Mouse (Mus musculus): ENCODE measurements at regions not wholly inside any gene's neighbourhood (a gene's known extent, or its start where the extent isn't known, plus 50 kb on each side); places are given as distances from the start of the nearest gene placed in this dataset.

- DNase-seq (ENCODE audit: low spot score) (no peak), ATAC-seq (no peak)
- TF ChIP-seq EP300 (IDR thresholded peaks at IDR 0.05) = no peak
- TF ChIP-seq CTCF (IDR thresholded peaks at IDR 0.05) = no peak
Measured at GRCm38 (mm10) chr10:117552049-117552652, 77.1 kb upstream of the Cpm start.

GRCm38 (mm10) chr10:117551234-117552048 is 77.9 kb upstream of the Cpm start:
- Histone ChIP-seq H3K36me3 (ENCODE audit: insufficient read depth, low read length) (no peaks in the 10 kb centered on the region), H3K4me1 (ENCODE audit: insufficient read depth, low read depth, low read length) (no peaks in the 10 kb centered on the region), H3K27ac (ENCODE audit: low read length) (no peak overlapping the region), H3K9me3 (ENCODE audit: low read length) (no peaks in the 10 kb centered on the region), H3K4me3 (ENCODE audit: low read depth, low read length) (no peak overlapping the region), H3K4me2 (replicated peaks; ENCODE audit: low read depth, low read length) (no peak overlapping the region), H3K27me3 (replicated peaks; ENCODE audit: insufficient read depth, low read length) (no peaks in the 10 kb centered on the region), H3K9ac (replicated peaks; ENCODE audit: low read depth) (no peak overlapping the region)
- ATAC-seq = no peak
- WGBS = 76% methylated on average over 13 of the region's 13 CpGs
- TF ChIP-seq CTCF (IDR thresholded peaks at IDR 0.05) = no peak
- DNase-seq (ENCODE audit: low spot score) = no peak

More at GRCm38 (mm10) chr10:117552049-117552652, 77.1 kb upstream of the Cpm start:
- Histone ChIP-seq H3K4me3 (ENCODE audit: low read depth, low read length) (no peak overlapping the region), H3K4me1 (ENCODE audit: insufficient read depth, low read depth, low read length) (no peaks in the 10 kb centered on the region), H3K27me3 (replicated peaks; ENCODE audit: insufficient read depth, low read length) (no peaks in the 10 kb centered on the region), H3K4me2 (replicated peaks; ENCODE audit: low read depth, low read length) (no peak overlapping the region), H3K27ac (ENCODE audit: low read length) (no peak overlapping the region), H3K9me3 (ENCODE audit: low read length) (no peaks in the 10 kb centered on the region), H3K36me3 (ENCODE audit: insufficient read depth, low read length) (no peaks in the 10 kb centered on the region), H3K9ac (replicated peaks; ENCODE audit: low read depth) (no peak overlapping the region)
- 82% methylated on average over 9 of the region's 9 CpGs for WGBS

DNA sequence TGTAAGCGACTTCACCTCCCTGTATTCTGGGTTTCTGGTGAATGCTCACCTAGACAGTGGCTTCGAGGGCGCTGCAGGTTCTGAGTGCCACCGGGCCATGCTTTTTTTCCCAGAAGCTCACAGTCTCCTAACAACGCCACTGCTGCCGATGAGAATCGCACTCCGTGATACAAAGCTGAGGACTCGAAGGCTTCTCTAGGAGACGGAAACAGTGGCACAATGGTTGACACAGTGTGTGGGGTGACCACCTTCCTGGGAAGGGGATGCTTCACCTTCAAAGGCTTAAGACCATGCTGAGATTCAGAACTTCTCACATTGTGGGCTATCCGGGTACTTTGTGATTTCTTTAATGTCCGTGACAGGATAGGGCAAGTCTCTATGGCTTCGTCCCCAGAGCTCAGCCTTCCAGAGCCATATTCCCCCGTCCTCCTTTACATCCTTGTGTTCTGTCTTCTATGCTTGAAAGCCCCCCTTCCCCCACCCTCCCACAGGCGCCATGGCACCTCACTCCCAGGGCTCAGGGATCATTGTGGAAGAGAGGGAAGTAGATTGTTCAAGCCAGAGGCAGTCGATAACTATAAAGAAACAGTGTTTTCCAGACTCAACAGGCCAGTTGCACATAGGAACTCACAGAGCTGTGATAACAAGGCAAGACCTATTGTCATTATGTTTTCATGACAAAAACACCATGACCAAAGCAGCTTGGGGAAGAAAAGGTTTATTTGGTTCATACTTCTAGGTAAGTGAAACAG is 79.3 kb upstream of the Cpm start:
- WGBS = 96% methylated on average over 16 of the region's 16 CpGs
- H3K27ac ChIP-seq (ENCODE audit: low read length) = no peak overlapping the region
- DNase-seq (ENCODE audit: low spot score) (no peak), ATAC-seq (no peak)
- H3K27me3 ChIP-seq (replicated peaks; ENCODE audit: insufficient read depth, low read length) = no peaks in the 10 kb centered on the region
- no peak overlapping the region for H3K9ac ChIP-seq (replicated peaks; ENCODE audit: low read depth)
- no peak overlapping the region for H3K4me2 ChIP-seq (replicated peaks; ENCODE audit: low read depth, low read length)
- no peaks in the 10 kb centered on the region for H3K9me3 ChIP-seq (ENCODE audit: low read length)
- no peaks in the 10 kb centered on the region for H3K4me1 ChIP-seq (ENCODE audit: insufficient read depth, low read depth, low read length)
- no peaks in the 10 kb centered on the region for H3K36me3 ChIP-seq (ENCODE audit: insufficient read depth, low read length)
- no peak overlapping the region for H3K4me3 ChIP-seq (ENCODE audit: low read depth, low read length)
- no peak for TF ChIP-seq CTCF (IDR thresholded peaks at IDR 0.05)
- no peak for TF ChIP-seq EP300 (IDR thresholded peaks at IDR 0.05)

- H3K4me2 ChIP-seq (replicated peaks; ENCODE audit: low read depth, low read length) = no peak overlapping the region
- no peaks in the 10 kb centered on the region for H3K27me3 ChIP-seq (replicated peaks; ENCODE audit: insufficient read depth, low read length)
- H3K27ac ChIP-seq (ENCODE audit: low read length) = no peak overlapping the region
- no peak overlapping the region for H3K9ac ChIP-seq (replicated peaks; ENCODE audit: low read depth)
- no peak for TF ChIP-seq CTCF (IDR thresholded peaks at IDR 0.05)
- TF ChIP-seq EP300 (IDR thresholded peaks at IDR 0.05) = no peak
- H3K9me3 ChIP-seq (ENCODE audit: low read length) = no peaks in the 10 kb centered on the region
- 82% methylated on average over 4 of the region's 4 CpGs for WGBS
- no peak overlapping the region for H3K4me3 ChIP-seq (ENCODE audit: low read depth, low read length)
- H3K36me3 ChIP-seq (ENCODE audit: insufficient read depth, low read length) = no peaks in the 10 kb centered on the region
- H3K4me1 ChIP-seq (ENCODE audit: insufficient read depth, low read depth, low read length) = no peaks in the 10 kb centered on the region
- ATAC-seq = no peak
- DNase-seq (ENCODE audit: low spot score) = no peak
Measured at GRCm38 (mm10) chr10:117549506-117549830, 79.8 kb upstream of the Cpm start.

DNA sequence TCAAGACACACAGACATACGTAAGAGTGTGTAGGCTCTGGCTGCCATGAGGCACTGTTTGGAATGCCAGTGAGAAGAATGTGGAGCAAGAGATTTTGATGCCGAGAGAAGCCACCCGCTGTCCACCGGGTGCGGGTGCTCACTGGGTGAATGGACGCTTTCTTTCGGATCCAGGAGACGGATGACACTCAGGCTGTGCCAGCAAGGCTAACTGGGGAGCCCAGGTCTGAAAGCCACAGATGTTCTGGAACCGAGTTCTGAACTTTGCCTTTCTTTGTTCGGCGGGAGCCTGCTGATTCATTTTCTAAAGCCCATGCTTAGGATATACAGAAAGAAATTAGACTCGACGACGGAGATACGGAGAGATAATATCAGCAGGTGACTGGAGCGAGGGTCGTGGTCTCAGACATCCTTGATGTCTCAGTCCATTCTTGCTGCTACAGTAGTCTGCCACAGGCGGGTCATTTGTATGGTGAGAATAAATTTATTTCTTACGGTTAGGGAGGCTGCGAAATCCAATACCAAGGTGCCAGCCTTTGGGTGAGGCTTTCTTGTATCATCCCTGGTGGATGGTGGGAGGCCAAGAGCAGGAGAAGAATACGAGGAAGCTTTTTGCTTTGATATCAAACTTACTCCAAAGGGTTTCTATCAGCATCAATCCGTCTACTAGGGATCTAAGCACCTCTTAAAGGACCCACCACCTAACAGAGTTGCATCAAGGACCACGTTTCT is 80.4 kb upstream of the Cpm start:
- 89% methylated on average over 23 of the region's 23 CpGs for WGBS
- no peaks in the 10 kb centered on the region for H3K9me3 ChIP-seq (ENCODE audit: low read length)
- DNase-seq (ENCODE audit: low spot score) = no peak
- TF ChIP-seq EP300 (IDR thresholded peaks at IDR 0.05) = no peak
- TF ChIP-seq CTCF (IDR thresholded peaks at IDR 0.05) = no peak
- no peak overlapping the region for H3K4me2 ChIP-seq (replicated peaks; ENCODE audit: low read depth, low read length)
- no peaks in the 10 kb centered on the region for H3K36me3 ChIP-seq (ENCODE audit: insufficient read depth, low read length)
- H3K9ac ChIP-seq (replicated peaks; ENCODE audit: low read depth) = no peak overlapping the region
- no peak overlapping the region for H3K4me3 ChIP-seq (ENCODE audit: low read depth, low read length)
- ATAC-seq = no peak
- H3K4me1 ChIP-seq (ENCODE audit: insufficient read depth, low read depth, low read length) = no peaks in the 10 kb centered on the region
- no peak overlapping the region for H3K27ac ChIP-seq (ENCODE audit: low read length)
- H3K27me3 ChIP-seq (replicated peaks; ENCODE audit: insufficient read depth, low read length) = no peaks in the 10 kb centered on the region

GRCm38 (mm10) chr10:117548262-117548661 is 81.0 kb upstream of the Cpm start:
- TF ChIP-seq CTCF (IDR thresholded peaks at IDR 0.05) (no peak), EP300 (IDR thresholded peaks at IDR 0.05) (no peak)
- H3K36me3 ChIP-seq (ENCODE audit: insufficient read depth, low read length) = no peaks in the 10 kb centered on the region
- no peaks in the 10 kb centered on the region for H3K9me3 ChIP-seq (ENCODE audit: low read length)
- H3K27me3 ChIP-seq (replicated peaks; ENCODE audit: insufficient read depth, low read length) = no peaks in the 10 kb centered on the region
- no peak overlapping the region for H3K4me2 ChIP-seq (replicated peaks; ENCODE audit: low read depth, low read length)
- H3K9ac ChIP-seq (replicated peaks; ENCODE audit: low read depth) = no peak overlapping the region
- no peaks in the 10 kb centered on the region for H3K4me1 ChIP-seq (ENCODE audit: insufficient read depth, low read depth, low read length)
- H3K4me3 ChIP-seq (ENCODE audit: low read depth, low read length) = no peak overlapping the region
- DNase-seq (ENCODE audit: low spot score) (no peak), ATAC-seq (no peak)
- WGBS = 92% methylated on average over 4 of the region's 4 CpGs
- no peak overlapping the region for H3K27ac ChIP-seq (ENCODE audit: low read length)

All from lung, postnatal 0 days (tissue).